11 mouse cellular contexts compared by ENCODE assay signal in the genomic region with DNA sequence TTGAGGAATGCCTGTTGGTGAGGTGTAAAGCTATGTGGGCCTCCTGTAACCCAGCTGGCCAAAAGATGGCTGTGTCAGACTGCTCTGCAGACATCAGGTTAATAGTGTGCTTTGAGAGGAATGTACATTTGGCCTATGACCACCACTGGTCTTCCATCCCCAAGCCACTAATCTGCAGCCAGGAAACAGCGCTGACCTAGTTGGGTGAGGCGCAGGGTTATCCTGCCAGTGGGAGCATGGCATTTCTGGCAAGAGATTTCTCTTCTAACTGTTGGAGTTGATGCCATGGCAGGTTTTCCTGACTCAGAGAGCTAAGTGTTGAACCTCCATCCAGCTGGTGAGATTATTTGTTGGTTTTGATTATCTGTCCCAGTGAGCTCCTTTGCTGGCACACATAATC.
A peak's percentile ranks its signal among the peaks of the same experiment; 100 is the strongest.
DNase-seq lines count a peak whose midpoint lies in the region; ATAC-seq lines count a peak whose summit lies in the region.
"Had no signal": no experiment of that assay in that cellular context is flagged by ENCODE, and none has a peak within 500 bp of the region (broad histone marks: within the 10 kb centered on the region; RNA-seq: fewer than 3 reads in every experiment).

No protein-coding gene starts in this region.

- DNase-seq in adrenal gland, postnatal 14 days, result peak; percentile 29
- DNase-seq in adrenal gland, postnatal 36 days, result no peak
- DNase-seq in Muller cell, postnatal 12 days (ENCODE audit: inconsistent ontology term), result peak; percentile 78
- peak; percentile 73 for DNase-seq in cerebellum, adult 8-10 months
- peak; percentile 74 for DNase-seq in gastrocnemius, adult 18-20 months (ENCODE audit: low spot score)
- DNase-seq in right cerebral cortex, postnatal 14 days, result no peak
- no peak for DNase-seq in MN1 (ENCODE audit: low spot score)
- DNase-seq: kidney, adult 9 months; kidney, postnatal 4 days had no signal

- ATAC-seq in erythroid progenitor cell, adult 5-6 weeks (replicated peaks; ENCODE audit: low FRiP score, poor library complexity, severe bottlenecking), result no peak
- ATAC-seq: forebrain, embryonic 16.5 days had no signal

Comparison
In these comparisons a context has a peak if more than half of its experiments do, and no peak if none do; other contexts are left out.
1. DNase-seq: peak in adrenal gland, postnatal 14 days (single experiment), Muller cell, postnatal 12 days (single experiment), cerebellum, adult 8-10 months (single experiment) and gastrocnemius, adult 18-20 months (single experiment); none in adrenal gland, postnatal 36 days (0 of 2), right cerebral cortex, postnatal 14 days (single experiment) and MN1 (single experiment).